Mouse (Mus musculus) thymus, postnatal 0 days (tissue): ENCODE measurements around the gene Ndst4. TPM values are rescaled to one million over a fixed set of nuclear protein-coding genes. Genes with fewer than 3 reads are reported as not detected.

Source experiments
- DNase-seq: peaks from one replicate; pipeline ENCODE4 v3.0.0-alpha.2; 2015; ENCODE audit warnings: low spot score
- polyA plus RNA-seq: library from polyadenylated mRNA; unstranded; fragments of >200 nt; fragmentation: Nextera tagmentation; extraction: Ambion mirVana; gene quantifications from 2 replicates; pipeline ENCODE4 v1.2.1, GENCODE M21; 2015

The Ndst4 gene
- polyA plus RNA-seq: not detected in 2 replicates

DNA sequence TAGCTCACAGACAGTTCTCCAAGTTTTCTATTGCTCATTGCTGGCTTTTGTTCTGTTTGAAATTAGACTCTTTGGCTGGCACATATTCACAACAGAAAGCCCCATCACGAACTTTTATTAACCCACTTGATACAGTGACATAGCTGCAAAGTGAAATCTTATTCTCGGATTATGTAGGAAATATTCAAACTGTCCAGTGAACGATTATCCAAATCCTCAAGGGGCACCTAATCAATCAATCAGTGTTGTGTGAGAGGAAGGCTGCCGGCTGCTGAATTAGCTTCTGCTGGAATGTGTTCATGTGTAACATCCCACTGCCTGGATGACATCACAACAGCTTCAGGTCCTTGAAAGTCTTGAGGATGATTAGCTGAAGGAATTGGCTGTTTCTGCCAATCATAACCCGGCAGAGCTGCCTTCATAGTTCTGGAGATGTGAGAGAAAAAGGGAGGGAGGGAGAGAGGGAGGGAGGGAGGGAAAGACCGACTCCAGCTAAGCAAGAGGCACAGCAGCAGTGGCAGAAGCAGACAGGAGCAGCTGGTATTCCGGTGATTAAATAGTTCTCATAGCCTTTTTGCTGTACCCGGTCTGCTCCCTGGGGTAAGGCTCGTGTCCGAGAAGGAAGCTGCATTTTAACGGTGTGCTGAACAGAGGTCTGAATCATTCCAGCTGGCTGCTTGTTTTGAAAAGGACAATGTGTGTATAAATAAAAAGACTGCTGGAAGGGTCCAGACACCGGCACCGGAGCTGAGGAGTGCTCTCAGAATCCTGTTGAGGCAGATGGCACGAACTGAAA is at the start of gene Ndst4:
TSS of gene Ndst4 (plus strand) at position 476 of the 796 bp plus-strand sequence.
- DNase-seq: no peak

- DNase-seq: no peak
Observed at GRCm38 (mm10) chr3:125397443-125397842, 6.4 kb upstream of the Ndst4 start.

GRCm38 (mm10) chr3:125406456-125406855 is 2.6 kb downstream of the Ndst4 start:
- no peak for DNase-seq

DNA sequence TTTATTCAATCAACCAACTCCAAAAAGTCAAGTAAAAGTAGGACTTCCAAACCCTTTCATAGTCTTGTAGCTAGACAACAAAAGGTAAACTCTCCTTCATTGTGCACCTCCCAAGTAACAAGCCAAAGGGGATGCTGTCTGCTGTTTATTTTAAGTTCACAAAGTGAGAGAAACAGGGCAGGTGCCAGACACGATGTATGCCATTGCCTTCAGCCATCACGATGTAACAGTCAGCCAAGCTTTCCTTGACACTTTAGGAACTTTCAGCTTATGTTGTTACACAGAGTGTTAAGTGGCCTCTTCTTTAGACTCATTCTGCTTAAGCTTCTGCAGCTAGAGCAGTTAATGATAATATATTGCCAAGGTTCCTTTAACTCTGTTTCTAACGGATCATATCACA is 3.1 kb downstream of the Ndst4 start:
- DNase-seq: no peak

GRCm38 (mm10) chr3:125466894-125467652 is 63.2 kb downstream of the Ndst4 start:
- DNase-seq: no peak

- DNase-seq: no peak
Observed at GRCm38 (mm10) chr3:125510102-125510501, 106.2 kb downstream of the Ndst4 start.

DNA sequence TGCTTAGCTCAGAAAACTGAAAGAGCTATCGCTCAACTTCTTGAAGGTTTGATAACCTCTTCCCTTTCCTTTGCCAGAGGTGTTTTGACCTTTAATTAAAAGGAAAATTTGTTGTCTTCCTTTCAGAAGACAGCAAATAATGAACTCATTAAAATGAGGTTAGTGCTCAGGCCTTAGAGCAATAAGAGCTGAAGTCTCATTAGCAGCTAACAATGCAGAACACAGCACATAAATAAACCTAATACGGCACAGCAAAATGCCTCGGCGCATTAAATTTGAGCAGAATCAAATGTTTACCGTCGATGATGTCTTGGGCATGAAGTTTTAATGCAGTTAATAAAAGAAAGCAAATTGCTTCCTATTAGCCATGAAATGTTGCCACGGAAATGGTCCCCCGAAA is 129.5 kb downstream of the Ndst4 start:
- no peak for DNase-seq

DNA sequence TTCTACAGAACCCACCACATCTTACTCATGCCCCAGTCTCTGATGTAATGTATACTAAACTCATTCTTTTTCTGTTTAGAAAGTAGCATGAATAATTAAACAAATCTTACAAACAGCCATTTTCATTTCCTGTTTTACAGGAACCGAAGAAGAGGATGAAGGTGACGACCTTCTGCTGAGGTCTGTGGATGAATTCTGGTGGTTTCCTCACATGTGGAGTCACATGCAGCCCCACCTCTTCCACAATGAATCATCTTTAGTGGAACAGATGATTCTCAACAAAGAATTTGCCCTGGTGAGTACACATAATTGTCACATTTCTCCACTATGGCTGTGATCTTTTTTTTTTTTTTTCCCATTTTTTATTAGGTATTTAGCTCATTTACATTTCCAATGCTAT is 166.7 kb downstream of the Ndst4 start:
- no peak for DNase-seq

GRCm38 (mm10) chr3:125632233-125632632 is 228.4 kb downstream of the Ndst4 start:
- DNase-seq: no peak

- no peak for DNase-seq
Observed at GRCm38 (mm10) chr3:125655009-125655635, 251.2 kb downstream of the Ndst4 start.

DNA sequence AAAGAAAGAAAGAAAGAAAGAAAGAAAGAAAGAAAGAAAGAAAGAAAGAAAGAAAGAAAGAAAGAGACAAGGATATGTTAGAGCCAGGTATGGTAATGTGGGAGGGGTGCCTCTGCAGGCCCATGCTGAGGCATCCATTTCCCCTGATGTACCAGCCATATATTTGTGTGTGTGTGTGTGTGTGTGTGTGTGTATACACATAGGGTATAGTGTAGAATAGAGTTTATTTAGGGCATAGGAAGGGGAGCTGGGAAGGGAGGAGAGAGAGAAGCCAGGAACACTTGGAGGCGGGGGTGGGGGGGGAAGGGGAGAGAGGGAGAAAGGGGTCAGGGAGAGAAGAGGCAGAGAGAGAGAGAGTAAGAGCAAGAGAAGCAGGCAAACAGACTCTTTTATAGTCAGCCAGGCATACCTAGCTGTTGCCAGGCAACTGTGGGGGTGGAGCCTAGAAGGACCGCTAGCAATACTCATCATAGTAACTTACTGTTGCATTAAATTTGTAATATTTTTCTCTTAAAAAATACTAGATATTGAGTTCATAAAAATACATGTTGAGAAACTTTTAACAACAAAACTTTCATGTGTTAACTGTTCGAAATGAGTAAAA is 256.3 kb downstream of the Ndst4 start:
- DNase-seq: no peak

- DNase-seq: no peak
Observed at GRCm38 (mm10) chr3:125660884-125661532, 257.1 kb downstream of the Ndst4 start.

DNA sequence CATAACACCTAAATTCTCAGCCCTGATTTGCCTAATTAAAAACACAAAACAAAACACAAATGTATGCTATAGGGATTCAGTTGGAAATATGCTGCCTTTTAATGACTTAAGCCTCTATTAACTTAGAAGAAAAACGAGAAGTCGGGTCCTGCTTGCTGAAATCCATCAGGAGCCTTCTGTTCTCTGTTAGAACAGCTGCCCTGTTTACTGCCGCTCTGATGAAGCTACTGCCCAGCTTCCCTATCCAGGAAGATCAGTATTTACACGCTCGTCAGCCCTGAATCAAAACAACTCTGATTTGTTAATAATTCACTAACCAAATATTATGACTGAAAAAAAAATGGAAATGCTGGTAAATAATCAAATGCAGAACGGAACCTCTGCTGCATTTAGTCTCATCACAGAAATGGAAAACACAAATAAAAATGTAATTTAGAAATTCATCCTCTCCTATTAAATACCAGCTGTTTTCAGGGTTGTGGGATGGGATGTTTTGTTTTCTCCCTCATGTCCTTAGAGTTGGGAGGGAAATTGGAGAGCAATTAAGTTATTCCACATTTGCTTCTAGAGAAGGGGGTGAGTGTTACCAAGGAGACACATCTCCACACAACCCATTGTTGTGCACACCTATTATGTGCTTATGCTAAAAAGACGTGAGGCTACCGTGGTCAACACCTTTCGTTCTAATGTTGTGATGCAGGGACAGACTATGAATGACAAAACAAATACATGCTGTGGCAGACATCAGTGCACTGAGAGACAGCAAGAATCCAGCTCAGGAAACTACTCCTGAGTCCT is 270.3 kb downstream of the Ndst4 start:
- no peak for DNase-seq

DNA sequence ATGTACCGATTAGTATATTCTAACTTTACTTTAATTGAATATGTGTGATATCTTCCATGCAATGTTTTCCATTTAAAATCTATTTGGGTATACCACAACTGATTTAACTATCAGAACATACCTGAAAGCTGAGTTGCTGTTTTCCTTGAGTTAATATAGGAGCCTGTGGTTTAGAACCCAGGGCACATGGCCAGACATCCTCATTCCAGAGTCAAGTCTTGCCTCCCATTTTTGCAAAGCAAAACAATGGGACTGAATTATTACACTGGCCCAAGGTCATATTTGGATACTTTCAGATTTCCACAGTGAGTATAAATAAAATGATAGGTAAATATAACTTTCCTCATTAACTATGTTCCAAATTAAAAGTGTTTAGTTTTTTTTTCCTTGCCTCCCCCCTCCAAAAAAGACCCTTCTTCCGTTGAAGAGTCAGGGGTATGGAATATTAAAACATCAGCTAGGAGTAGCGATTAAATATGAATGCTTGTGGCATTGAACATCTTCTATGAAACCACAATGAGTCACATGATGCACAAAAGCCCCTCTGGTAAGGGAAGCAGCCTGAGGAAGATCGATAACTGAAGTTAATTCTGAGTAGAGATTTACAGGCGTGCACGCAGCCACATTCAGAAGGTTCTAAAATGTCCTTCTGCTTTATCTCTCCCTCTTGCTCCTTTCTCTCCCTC is 271.5 kb downstream of the Ndst4 start:
- DNase-seq: no peak

DNA sequence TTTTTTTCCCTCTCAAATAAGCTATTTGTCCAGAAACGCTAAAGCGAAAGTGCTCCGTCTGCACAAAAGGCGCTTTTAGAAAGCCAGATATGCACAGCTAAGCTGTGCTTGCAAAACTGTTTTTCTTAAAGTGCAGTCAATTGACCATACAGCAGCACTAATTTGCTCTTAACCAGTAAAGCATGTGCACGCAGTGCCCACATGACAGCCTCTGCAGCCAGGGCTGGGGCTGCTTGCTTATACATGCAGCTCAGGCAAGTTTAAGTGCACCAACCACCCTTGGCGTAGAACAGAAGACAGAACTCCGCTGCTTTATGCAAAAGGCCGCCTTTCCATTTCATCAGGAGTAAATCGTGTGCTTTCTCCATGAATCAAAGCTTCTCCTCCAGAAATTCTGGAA is 275.0 kb downstream of the Ndst4 start:
- DNase-seq: no peak

- DNase-seq: no peak
Observed at GRCm38 (mm10) chr3:125683460-125684230, 279.8 kb downstream of the Ndst4 start.

GRCm38 (mm10) chr3:125684583-125684982 is 280.7 kb downstream of the Ndst4 start:
- DNase-seq: no peak

DNA sequence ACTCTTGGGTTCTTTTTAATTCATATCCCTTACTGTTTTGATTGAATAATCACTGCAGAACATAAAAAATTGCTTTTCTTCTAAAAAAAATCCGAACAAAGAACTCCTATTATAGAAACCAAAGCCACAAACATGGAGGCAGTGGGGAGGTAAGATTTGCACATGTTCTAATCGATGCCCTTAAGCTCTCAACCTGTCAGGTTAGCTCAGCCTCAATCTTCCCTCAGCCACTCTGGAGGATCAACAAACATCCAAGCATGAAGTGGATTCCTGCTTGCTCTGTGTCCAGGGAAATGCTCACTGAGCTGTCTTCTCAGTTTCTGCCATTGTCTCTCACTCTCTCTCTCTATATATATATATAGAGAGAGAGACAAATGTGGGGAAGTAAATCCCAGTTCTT is 283.7 kb downstream of the Ndst4 start:
- no peak for DNase-seq

- no peak for DNase-seq
Observed at GRCm38 (mm10) chr3:125690948-125691347, 287.1 kb downstream of the Ndst4 start.
